Mouse (Mus musculus): Measurements from ENCODE around the gene Gm4340.
"Not testable (repeated sequence)": the region's sequence is repeated elsewhere in the genome, so short reads cannot be mapped to it uniquely, and the experiment has no call there.

DNA sequence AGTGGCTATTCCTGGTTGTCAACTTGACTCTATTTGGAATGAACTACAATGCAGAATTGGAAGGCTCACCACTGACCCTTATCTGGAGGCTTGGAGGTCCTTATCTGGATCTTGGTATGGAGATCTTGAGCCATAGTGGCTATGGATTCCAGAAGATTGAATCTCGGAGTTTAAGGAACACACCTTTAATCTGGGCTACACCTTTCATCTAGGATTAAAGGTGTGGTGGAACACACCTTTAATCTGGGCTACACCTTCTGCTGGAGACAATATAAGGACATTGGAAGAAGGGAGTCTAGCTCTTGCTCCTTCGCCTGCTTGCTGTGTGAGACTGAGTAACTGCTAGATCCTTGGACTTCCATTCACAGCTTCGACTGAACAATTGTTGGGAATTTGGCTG, 8.6 kb upstream of the Gm4340 start, which contains the start of gene Gm20765:
- TF ChIP-seq CTCF, POLR2A (IDR thresholded peaks at IDR 0.05; ENCODE audit: insufficient read depth, low read depth, low read length): not testable (repeated sequence)

Data from olfactory bulb, adult 2 months (tissue).